Mouse (Mus musculus): Measurements from ENCODE around the gene Cdhr4.

Gene Cdhr4

DNA sequence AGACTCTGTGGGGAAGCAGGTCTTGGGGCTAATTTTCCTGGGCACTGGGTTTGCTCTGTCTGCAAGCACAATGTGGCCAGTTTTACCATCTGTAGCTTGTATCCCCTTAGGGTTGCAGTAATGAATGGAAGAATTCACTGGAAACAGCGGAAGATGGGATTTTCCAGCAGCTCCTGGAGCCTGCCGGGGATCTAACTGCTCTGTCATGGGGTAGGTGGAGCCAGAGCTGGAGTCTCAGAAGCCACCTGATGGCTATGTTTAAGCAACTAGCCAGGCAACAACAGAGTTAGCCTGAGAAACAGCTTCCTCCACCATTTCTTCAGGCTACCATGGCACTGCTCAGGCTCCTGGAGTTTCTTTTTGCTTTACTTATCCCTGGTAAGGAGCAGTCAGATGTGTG, at the start of gene Cdhr4:
Cdhr4 (plus strand) TSS at position 301 of the 400 bp plus-strand sequence.
- no peak for DNase-seq

GRCm38 (mm10) chr9:107947241-107948194, 44.8 kb upstream of the Cdhr4 start:
- no peak for DNase-seq

DNA sequence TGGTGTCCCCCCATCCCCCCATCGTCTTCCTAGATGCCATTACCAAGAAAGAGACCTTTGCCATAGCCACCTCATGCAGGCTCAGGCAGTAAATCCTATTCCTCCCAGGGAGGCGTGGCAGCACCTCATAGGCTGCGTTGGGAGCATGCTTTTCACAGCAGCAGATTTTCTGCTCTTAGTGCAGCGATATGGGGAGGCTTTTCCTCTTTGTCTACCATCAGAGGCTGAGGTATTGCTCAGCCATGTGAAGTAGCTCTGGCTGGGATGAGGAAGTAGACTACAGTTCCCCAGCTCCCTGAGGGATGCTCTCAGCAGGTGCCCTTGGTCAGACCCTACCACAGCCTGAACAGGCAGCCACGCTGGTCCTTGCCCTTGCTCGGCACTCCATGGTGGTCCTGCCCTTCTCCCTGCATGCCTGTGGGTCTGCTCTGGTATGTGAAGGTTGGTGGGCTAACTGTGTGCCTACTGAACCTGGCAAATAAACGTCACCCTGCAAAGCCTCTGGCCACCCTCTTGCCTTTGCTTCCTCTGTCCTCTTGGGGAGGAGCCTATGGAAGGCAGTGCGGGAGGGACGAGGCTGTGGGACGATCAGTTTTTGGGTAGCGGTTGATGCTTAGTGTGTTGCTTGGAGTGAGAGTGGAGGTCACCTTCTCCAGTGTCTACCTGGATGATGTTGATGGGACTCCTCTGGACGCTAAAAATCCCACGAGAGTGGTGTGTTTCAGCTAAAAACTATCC, 42.9 kb upstream of the Cdhr4 start:
- DNase-seq, result no peak

DNA sequence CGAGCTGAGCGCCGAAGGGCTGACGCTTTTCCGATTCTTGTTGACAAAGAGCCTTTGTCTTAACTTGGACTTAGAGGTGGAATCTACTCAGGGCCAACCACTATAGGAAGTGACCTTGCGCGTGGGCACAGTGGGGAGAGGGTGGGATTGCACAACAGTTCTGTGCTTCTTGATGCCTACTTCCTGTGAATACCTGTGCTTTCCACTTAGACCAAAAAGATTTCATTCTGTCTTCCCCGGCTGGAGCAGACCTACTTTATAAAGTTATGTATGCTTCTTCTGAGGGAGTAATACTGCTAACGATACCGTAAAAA, 42.4 kb upstream of the Cdhr4 start, which contains the start of gene Traip:
Traip (plus strand) TSS at position 215 of the 314 bp plus-strand sequence.
- DNase-seq, result no peak

DNA sequence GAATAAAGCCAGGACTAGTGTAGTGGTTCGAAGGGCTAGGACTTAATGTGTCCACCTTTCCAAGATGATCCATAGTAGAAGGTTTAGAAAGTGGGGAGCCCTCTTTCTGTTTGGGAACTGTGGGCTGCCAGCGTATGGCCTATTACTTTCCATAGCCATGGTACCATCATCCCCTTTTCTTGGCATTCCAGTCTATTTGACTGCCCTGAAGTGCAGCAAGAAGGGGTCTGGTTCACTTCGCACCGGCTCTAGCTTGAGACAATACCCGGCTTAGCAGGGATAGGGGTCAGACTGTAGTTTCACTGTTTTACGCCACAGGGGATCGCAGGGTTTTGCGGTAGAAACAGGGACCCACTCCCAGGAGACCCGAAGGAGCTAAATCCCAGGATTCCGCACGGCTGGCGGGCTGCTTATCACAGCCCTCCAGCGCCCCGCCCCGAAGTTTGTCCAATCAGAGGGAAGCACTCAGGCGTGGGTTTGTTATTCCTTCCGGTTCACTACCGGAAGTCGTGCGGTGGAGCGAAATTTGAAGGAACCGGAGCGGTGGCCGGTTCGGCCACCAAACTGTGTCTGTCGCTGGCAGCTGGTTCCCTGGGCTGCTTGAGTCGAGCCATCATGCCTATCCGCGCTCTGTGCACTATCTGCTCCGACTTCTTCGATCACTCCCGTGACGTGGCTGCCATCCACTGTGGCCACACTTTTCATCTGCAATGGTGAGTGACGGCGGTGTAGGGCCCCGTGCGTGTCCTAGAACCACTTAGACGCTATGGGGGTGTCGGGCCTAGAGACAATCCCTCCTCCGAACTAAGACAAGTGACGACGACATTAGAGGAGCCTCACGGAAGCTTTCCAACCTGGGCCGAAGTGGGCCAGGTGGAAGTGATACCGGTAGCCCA, 41.6 kb upstream of the Cdhr4 start:
- peak; percentile 95 for DNase-seq

GRCm38 (mm10) chr9:107955613-107956289, 36.5 kb upstream of the Cdhr4 start:
- peak; percentile 26 for DNase-seq

DNA sequence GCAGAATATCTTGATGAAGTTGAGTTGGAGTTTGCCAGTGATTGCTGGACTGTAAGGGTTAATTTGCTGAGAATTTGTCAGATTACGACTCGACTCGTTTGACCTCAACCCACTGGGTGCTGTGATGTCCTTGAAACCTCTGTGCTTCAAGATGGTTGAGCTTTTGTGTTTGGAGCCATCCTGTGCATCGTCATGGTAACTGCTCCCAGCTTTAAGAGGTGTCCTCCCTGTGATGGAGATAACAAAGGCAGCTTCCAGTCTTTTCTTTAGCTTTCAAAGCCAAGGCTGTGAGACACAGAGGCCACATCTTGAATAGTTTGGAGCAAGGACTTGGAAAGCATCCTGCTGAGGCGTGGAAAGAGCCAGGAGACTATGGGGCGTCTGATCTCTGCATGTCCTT, 35.2 kb upstream of the Cdhr4 start:
- no peak for DNase-seq

GRCm38 (mm10) chr9:107959896-107960295, 32.4 kb upstream of the Cdhr4 start:
- no peak for DNase-seq

- DNase-seq, result no peak
Observed at GRCm38 (mm10) chr9:107960928-107961327, 31.4 kb upstream of the Cdhr4 start.

- no peak for DNase-seq
Observed at GRCm38 (mm10) chr9:107961351-107961762, 30.9 kb upstream of the Cdhr4 start.

GRCm38 (mm10) chr9:107961881-107962280, 30.4 kb upstream of the Cdhr4 start:
- no peak for DNase-seq

DNA sequence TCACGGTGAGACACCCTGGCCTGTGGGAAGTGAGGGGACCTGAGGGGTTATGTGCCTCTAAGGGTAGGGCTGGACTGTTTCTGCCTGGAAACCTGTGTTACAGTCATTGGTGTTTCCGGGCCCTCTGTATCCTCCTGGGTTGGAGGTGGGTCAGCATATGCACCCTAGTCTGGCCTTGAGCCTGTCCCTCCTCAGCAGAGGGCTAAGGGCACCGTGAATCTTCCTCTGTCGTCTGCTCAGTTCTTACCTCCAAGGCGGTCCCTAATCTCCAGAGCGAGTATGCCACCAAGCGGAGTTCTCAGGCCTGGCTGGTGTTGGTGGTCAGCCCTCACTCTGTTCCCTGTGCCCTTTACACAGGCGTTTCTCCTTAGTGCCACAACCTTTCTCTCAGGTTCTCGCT, 29.4 kb upstream of the Cdhr4 start:
- no peak for DNase-seq

- DNase-seq, result peak; percentile 93
Observed at GRCm38 (mm10) chr9:107963700-107964099, 28.6 kb upstream of the Cdhr4 start.

DNA sequence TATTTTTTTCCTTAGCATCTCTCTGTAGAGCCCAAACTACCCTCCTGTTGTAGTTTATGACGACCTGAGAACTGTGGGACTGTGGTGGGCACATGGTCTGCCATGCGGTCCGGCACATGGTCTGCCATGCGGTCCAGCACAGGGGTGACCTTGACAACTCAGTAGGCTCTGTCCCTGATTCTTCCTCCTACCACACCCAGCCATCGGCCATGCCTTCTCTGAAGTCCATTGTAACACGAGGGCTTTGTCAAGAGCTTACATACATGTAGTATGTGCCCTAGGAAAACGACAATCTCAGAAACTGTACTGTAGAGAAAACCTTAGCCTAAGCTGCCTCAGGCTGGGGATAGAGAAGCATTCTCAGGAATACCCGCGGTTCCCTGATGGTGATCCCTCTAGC, 27.6 kb upstream of the Cdhr4 start:
- no peak for DNase-seq

GRCm38 (mm10) chr9:107966676-107967075, 25.6 kb upstream of the Cdhr4 start:
- no peak for DNase-seq

- no peak for DNase-seq
Observed at GRCm38 (mm10) chr9:107967437-107967836, 24.9 kb upstream of the Cdhr4 start.

DNA sequence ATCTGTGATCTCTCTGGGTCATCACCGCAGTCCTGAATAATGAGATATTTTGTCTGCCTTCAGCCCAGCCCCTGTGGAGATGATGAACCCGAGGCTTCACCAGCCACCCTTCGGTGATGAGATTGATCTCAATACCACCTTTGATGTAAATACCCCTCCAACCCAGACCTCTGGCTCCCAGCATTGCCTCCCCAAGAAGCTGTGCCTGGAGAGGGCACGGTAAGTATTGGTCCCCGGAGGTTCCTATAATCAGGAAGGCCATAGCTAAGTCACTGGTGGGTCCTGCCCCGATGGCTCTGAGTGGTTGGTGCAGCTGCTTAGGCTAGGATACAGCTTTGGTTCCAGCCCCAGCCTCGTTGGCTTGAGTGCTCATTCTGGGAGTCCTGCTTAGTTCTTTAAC, 23.8 kb upstream of the Cdhr4 start:
- DNase-seq, result no peak

- DNase-seq, result no peak
Observed at GRCm38 (mm10) chr9:107970311-107970710, 22.0 kb upstream of the Cdhr4 start.

- no peak for DNase-seq
Observed at GRCm38 (mm10) chr9:107971690-107972541, 20.4 kb upstream of the Cdhr4 start.

- DNase-seq, result no peak
Observed at GRCm38 (mm10) chr9:107974491-107975171, 17.7 kb upstream of the Cdhr4 start.
